Mouse (Mus musculus) adrenal gland, postnatal 25 days (tissue): ENCODE data around the gene 1700012B07Rik. TPM values are rescaled to one million over a fixed set of nuclear protein-coding genes. Genes with fewer than 3 reads are reported as not detected.

ENCODE experiments used
- DNase-seq: peaks from one replicate; pipeline ENCODE4 v3.0.0; 2021; ENCODE audit warnings: mixed read lengths
- total RNA-seq: library from RNA; stranded (reverse); gene quantifications from 2 replicates; pipeline ENCODE4 v1.2.3, GENCODE M21; 2021

The 1700012B07Rik gene
- total RNA-seq, 1 experiment from 2014 or later, result not detected

- DNase-seq, result no peak
Observed at GRCm38 (mm10) chr11:109845601-109846000, 17.8 kb upstream of the 1700012B07Rik start.

- no peak for DNase-seq
Observed at GRCm38 (mm10) chr11:109844466-109844865, 16.6 kb upstream of the 1700012B07Rik start.

GRCm38 (mm10) chr11:109830368-109830767, 2.5 kb upstream of the 1700012B07Rik start:
- DNase-seq, result no peak

- DNase-seq, result peak; percentile 5
Observed at GRCm38 (mm10) chr11:109822280-109822679, 5.6 kb downstream of the 1700012B07Rik start.

GRCm38 (mm10) chr11:109817405-109817804, 10.4 kb downstream of the 1700012B07Rik start:
- no peak for DNase-seq

- no peak for DNase-seq
Observed at GRCm38 (mm10) chr11:109816911-109817310, 10.9 kb downstream of the 1700012B07Rik start.

- no peak for DNase-seq
Observed at GRCm38 (mm10) chr11:109811721-109812120, 16.1 kb downstream of the 1700012B07Rik start.

- DNase-seq, result no peak
Observed at GRCm38 (mm10) chr11:109809175-109809855, 18.5 kb downstream of the 1700012B07Rik start.

- DNase-seq, result no peak
Observed at GRCm38 (mm10) chr11:109801515-109801914, 26.3 kb downstream of the 1700012B07Rik start.

- no peak for DNase-seq
Observed at GRCm38 (mm10) chr11:109797531-109797930, 30.3 kb downstream of the 1700012B07Rik start.

GRCm38 (mm10) chr11:109795536-109795935, 32.3 kb downstream of the 1700012B07Rik start:
- no peak for DNase-seq

GRCm38 (mm10) chr11:109793578-109793977, 34.3 kb downstream of the 1700012B07Rik start:
- DNase-seq, result no peak

- DNase-seq, result no peak
Observed at GRCm38 (mm10) chr11:109792401-109792997, 35.3 kb downstream of the 1700012B07Rik start.

- DNase-seq, result no peak
Observed at GRCm38 (mm10) chr11:109791965-109792364, 35.9 kb downstream of the 1700012B07Rik start.

GRCm38 (mm10) chr11:109790221-109790620, 37.6 kb downstream of the 1700012B07Rik start:
- no peak for DNase-seq

GRCm38 (mm10) chr11:109785392-109785791, 42.5 kb downstream of the 1700012B07Rik start:
- no peak for DNase-seq

- DNase-seq, result no peak
Observed at GRCm38 (mm10) chr11:109771381-109771780, 56.5 kb downstream of the 1700012B07Rik start.

- no peak for DNase-seq
Observed at GRCm38 (mm10) chr11:109770185-109770584, 57.7 kb downstream of the 1700012B07Rik start.

- DNase-seq, result no peak
Observed at GRCm38 (mm10) chr11:109769091-109769490, 58.8 kb downstream of the 1700012B07Rik start.

- DNase-seq, result no peak
Observed at GRCm38 (mm10) chr11:109760063-109760462, 67.8 kb downstream of the 1700012B07Rik start.

GRCm38 (mm10) chr11:109758616-109759215, 69.1 kb downstream of the 1700012B07Rik start:
- peak; percentile 9 for DNase-seq

GRCm38 (mm10) chr11:109754105-109754602, 73.7 kb downstream of the 1700012B07Rik start:
- no peak for DNase-seq
